Mouse (Mus musculus) midbrain, postnatal 0 days (tissue): ENCODE measurements around the gene Cd63. TPM values are rescaled to one million over a fixed set of nuclear protein-coding genes. Genes with fewer than 3 reads are reported as not detected.

ENCODE experiments used
- ATAC-seq: fragments of 200-750 bp; cut with Nextera tagmentation; 2 replicates; pipeline ENCODE4 v1.8.0; 2017; ENCODE audit warnings: moderate number of reproducible peaks, mild to moderate bottlenecking, moderate TSS enrichment, moderate library complexity; ENCODE audit not compliant: low FRiP score
- DNase-seq: peaks from one replicate; pipeline ENCODE4 v3.0.0-alpha.2; 2015; ENCODE audit warnings: low spot score
- H3K27ac ChIP-seq: fragments of 300-500 bp; sonication (generic); 2 replicates; pipeline ENCODE4 v1.5.1; 2014; ENCODE audit warnings: low read depth, mild to moderate bottlenecking, low read length, mixed read lengths
- H3K27me3 ChIP-seq: fragments of 300-500 bp; sonication (generic); 2 replicates; pipeline ENCODE4 v1.6.1; 2014; ENCODE audit warnings: low read length, control low read depth, mixed read lengths; ENCODE audit not compliant: insufficient read depth
- H3K36me3 ChIP-seq: fragments of 300-500 bp; sonication (generic); 2 replicates; pipeline ENCODE4 v1.6.1; 2014; ENCODE audit warnings: low read length, control low read depth, mixed read lengths; ENCODE audit not compliant: insufficient read depth
- H3K4me1 ChIP-seq: fragments of 300-500 bp; sonication (generic); 2 replicates; pipeline ENCODE4 v1.6.1; 2014; ENCODE audit warnings: mild to moderate bottlenecking, control low read depth, antibody characterized with exemption, low read length, mixed read lengths; ENCODE audit not compliant: insufficient read depth
- H3K4me2 ChIP-seq: fragments of 300-500 bp; sonication (generic); 2 replicates; pipeline ENCODE4 v1.6.1; 2014; ENCODE audit warnings: low read depth, mild to moderate bottlenecking, low read length, mixed read lengths; ENCODE audit not compliant: poor library complexity, severe bottlenecking
- H3K4me3 ChIP-seq: fragments of 300-500 bp; sonication (generic); 2 replicates; pipeline ENCODE4 v1.5.1; 2014; ENCODE audit warnings: low read depth, mild to moderate bottlenecking, low read length, moderate library complexity
- H3K9ac ChIP-seq: fragments of 300-500 bp; sonication (generic); replicated peaks from 2 replicates; pipeline ENCODE4 v1.6.1; 2014; ENCODE audit warnings: mild to moderate bottlenecking, low read length, moderate library complexity, mixed read lengths; ENCODE audit not compliant: poor library complexity, severe bottlenecking
- H3K9me3 ChIP-seq: fragments of 300-500 bp; sonication (generic); 2 replicates; pipeline ENCODE4 v1.6.1; 2016; ENCODE audit warnings: low read length, control low read depth
- CTCF ChIP-seq: IDR thresholded peaks from 2 replicates; pipeline ENCODE4 v1.5.1; 2016; ENCODE audit warnings: antibody characterized with exemption, mild to moderate bottlenecking
- WGBS: fragments of 180-500 bp; shearing (Covaris S2); extraction: QIAGEN DNeasy Blood & Tissue Kit; methylation state at CpG from one replicate; pipeline ENCODE4 v1.1.7; 2014; 5-methylcytosine and 5-hydroxymethylcytosine counted together
- polyA plus RNA-seq: library from polyadenylated mRNA; unstranded; fragments of >200 nt; fragmentation: Nextera tagmentation; extraction: Ambion mirVana; gene quantifications from 2 replicates; pipeline ENCODE4 v1.2.1, GENCODE M21; 2015
- total RNA-seq: library from RNA; depleted of rRNA; stranded (reverse); fragments of >200 nt; gene quantifications from 2 replicates; pipeline ENCODE4 v1.2.3, GENCODE M21; 2014

Gene Cd63
- total and polyA plus RNA-seq, 2 experiments from 2014 or later: 16.6 to 238 TPM

GRCm38 (mm10) chr10:128878811-128879210 is 22.0 kb upstream of the Cd63 start:
- no peak for ATAC-seq
- TF ChIP-seq CTCF: no peak
- WGBS: 89% methylated on average over 2 of the region's 2 CpGs

GRCm38 (mm10) chr10:128882067-128882466 is 18.7 kb upstream of the Cd63 start:
- WGBS: 79% methylated on average over 5 of the region's 5 CpGs
- no peaks in the 10 kb centered on the region for H3K27me3 ChIP-seq
- ATAC-seq (no peak), DNase-seq (no peak)
- no peak overlapping the region for H3K27ac ChIP-seq
- TF ChIP-seq CTCF: no peak
- no peaks in the 10 kb centered on the region for H3K4me1 ChIP-seq
- H3K9ac ChIP-seq: no peak overlapping the region
- no peak overlapping the region for H3K4me2 ChIP-seq
- H3K36me3 ChIP-seq: peaks cover 25% of the 10 kb centered on the region; the same call in 1 of the 2 replicates
- no peak overlapping the region for H3K4me3 ChIP-seq
- no peaks in the 10 kb centered on the region for H3K9me3 ChIP-seq

More at GRCm38 (mm10) chr10:128878811-128879210, 22.0 kb upstream of the Cd63 start:
- H3K9me3 ChIP-seq: no peaks in the 10 kb centered on the region
- H3K4me3 ChIP-seq: no peak overlapping the region
- no peaks in the 10 kb centered on the region for H3K27me3 ChIP-seq
- H3K27ac ChIP-seq: no peak overlapping the region
- no peak overlapping the region for H3K9ac ChIP-seq
- DNase-seq: no peak
- H3K4me1 ChIP-seq: no peaks in the 10 kb centered on the region
- no peak overlapping the region for H3K4me2 ChIP-seq
- H3K36me3 ChIP-seq: peaks cover 14% of the 10 kb centered on the region; the same call in 1 of the 2 replicates

DNA sequence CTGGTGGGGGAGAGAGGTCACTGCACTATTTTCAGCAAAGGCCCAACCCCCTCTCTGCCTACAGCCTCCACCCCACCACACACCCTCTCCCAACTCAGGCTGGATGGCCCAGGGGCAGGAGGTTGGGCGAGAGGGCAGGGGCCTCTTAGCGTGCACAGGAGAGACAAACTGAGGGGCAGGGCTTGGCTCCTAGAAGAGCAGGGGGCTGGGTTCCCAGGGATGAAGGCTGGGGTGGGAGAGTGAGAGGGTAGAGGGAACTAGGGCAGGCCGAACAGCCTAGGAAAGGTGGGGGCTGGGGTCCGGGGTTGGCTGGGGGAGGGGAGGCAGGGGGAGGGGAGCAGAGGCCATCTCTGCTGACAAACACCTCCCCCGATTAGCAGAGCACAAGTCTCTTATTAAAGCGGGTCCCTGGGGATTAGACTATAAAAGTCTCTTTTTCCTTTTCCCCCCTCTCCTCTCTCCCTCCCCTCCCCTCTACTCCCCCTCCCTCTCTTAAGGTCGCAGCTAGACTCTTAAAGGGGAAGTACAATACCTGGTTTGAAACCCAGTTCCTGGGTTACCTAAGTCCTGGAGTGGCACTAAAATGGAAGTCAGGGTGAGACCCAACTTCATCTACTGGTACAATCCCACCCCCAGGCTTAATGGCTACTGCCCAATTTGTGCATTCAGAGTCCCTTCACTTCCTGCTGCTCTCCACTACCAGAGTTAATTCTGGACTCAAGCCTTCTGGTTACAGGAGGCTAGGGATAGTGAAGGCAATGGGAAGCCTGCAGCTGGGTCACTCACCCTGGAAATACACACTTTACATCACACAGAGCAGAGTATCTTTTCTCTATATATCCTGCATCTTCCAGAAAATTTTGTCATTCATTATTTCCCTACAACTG is 11.6 kb upstream of the Cd63 start:
- Histone ChIP-seq H3K9me3 (no peaks in the 10 kb centered on the region), H3K4me2 (peak overlapping the region; percentile 84), H3K4me3 (peak overlapping the region; percentile 38), H3K36me3 (peaks cover 14% of the 10 kb centered on the region), H3K4me1 (peaks cover 20% of the 10 kb centered on the region), H3K9ac (peak overlapping the region; percentile 54; the same call in 1 of the 2 replicates), H3K27ac (no peak overlapping the region), H3K27me3 (no peaks in the 10 kb centered on the region)
- WGBS: 0% methylated on average over 6 of the region's 7 CpGs
- peak; percentile 9; the same call in 1 of the 2 replicates for ATAC-seq
- no peak for TF ChIP-seq CTCF
- peak; percentile 80 for DNase-seq

GRCm38 (mm10) chr10:128889846-128890245 is 10.9 kb upstream of the Cd63 start:
- WGBS: 15% methylated on average over 1 of the region's 2 CpGs
- H3K27ac ChIP-seq: no peak overlapping the region
- H3K4me3 ChIP-seq: peak overlapping the region; percentile 83
- no peak for ATAC-seq
- no peaks in the 10 kb centered on the region for H3K27me3 ChIP-seq
- H3K4me2 ChIP-seq: peak overlapping the region; percentile 84
- TF ChIP-seq CTCF: no peak
- peaks cover 11% of the 10 kb centered on the region for H3K36me3 ChIP-seq
- H3K9ac ChIP-seq: peak overlapping the region; percentile 81; the same call in 1 of the 2 replicates
- no peaks in the 10 kb centered on the region for H3K9me3 ChIP-seq
- DNase-seq: no peak
- H3K4me1 ChIP-seq: peaks cover 20% of the 10 kb centered on the region

DNA sequence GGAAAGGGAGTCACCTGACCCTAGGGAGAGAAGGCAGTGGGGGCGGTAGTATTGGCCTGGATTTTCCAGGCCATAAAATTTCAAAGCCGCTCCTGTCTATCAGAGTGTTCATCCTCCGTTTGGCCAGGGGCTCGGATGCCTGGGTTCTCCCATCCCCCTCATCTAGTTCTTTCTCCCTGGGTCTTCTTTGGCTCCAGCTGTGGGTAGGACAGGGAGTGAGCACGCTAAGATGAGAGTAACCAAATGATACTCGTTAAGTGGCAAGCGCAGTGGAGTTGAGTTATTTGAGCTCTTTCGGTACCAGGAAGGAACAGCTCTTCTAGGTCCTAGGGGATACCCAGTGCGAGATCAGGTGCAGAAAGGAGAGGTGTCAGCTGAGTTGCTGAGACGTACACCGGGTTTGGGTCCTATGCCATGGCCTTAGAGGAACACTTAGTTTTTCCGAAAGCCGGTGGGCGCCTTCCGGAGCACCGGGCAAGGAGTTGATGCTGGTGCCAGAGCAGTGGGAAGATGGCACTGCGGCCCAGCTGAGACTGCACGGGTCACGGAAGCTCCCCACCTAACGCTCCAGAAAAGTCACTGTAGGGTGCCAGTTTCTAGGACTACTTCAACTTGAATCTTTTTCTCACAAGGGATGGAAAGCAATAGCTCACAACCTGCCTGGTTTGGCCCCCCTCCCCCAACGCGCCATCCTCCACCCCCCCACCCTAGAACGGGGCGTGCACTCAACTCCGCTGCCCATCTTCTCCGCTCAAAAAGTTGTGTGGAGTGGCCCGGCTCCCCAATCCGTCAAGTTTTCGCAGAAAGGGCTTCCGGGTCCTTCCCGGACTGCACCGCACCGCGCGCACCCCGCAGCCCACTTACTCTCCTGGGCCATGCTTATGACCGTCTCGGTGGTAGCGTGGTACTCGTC is 10.2 kb upstream of the Cd63 start:
- H3K4me1 ChIP-seq: peaks cover 20% of the 10 kb centered on the region
- DNase-seq (no peak), ATAC-seq (no peak; the same call in 1 of the 2 replicates)
- peaks cover 10% of the 10 kb centered on the region for H3K36me3 ChIP-seq
- no peaks in the 10 kb centered on the region for H3K9me3 ChIP-seq
- WGBS: under 1% methylated on average over 38 of the region's 40 CpGs
- peak overlapping the region; percentile 84 for H3K4me2 ChIP-seq
- H3K27ac ChIP-seq: peak overlapping the region; percentile 88
- H3K4me3 ChIP-seq: peak overlapping the region; percentile 83
- peak overlapping the region; percentile 81 for H3K9ac ChIP-seq
- H3K27me3 ChIP-seq: peaks cover under 1% of the 10 kb centered on the region; the same call in 1 of the 2 replicates
- TF ChIP-seq CTCF: no peak
